Mouse (Mus musculus): ENCODE results near the gene Mrgprh.

DNA sequence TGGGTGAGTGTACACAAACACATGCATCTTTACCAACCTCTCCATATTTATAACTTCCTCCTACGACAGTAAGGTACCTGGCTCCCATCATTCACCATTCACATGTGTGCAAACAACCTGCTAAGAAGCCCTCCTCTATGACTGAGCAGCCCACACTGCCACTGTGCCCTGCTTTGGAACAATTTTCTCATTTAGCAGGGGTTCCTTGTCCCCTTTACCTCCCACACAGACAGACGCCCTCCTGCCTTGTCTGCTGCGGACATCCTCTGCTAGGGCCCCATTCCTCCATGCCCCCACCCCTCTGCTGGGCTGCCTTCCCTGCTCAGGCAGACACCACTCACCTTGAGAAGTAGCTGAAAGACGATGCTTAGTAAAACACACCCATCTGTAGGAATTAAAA lies 28.1 kb upstream of the Mrgprh start:
- TF ChIP-seq CTCF (IDR thresholded peaks at IDR 0.05; ENCODE audit: insufficient read depth, low read depth, low read length): no peak
- no peak for TF ChIP-seq POLR2A (IDR thresholded peaks at IDR 0.05; ENCODE audit: insufficient read depth, low read depth, low read length)
